16 mouse cellular contexts compared by ENCODE assay signal in genomic region chr5:125125966-125126464, GRCm38 (mm10). TPM values are rescaled to one million over a fixed set of nuclear protein-coding genes. Genes with fewer than 3 reads are reported as not detected.
A peak's percentile ranks its signal among the peaks of the same experiment; 100 is the strongest.
DNase-seq lines count a peak whose midpoint lies in the region; ATAC-seq and TF ChIP-seq lines count a peak whose summit lies in the region.
"Had no signal": no experiment of that assay in that cellular context is flagged by ENCODE, and none has a peak within 500 bp of the region (broad histone marks: within the 10 kb centered on the region; RNA-seq: fewer than 3 reads in every experiment).

No protein-coding gene starts in this region.

- peak overlapping the region; percentile 26; the same call in 1 of the 2 replicates for H3K9ac ChIP-seq in forebrain, embryonic 13.5 days
- no peak overlapping the region for H3K9ac ChIP-seq in forebrain, embryonic 14.5 days (ENCODE audit: low read length)
- 0 out of 2 replicates have a peak overlapping the region, but pooled peaks have one; percentile 12 for H3K9ac ChIP-seq in intestine, embryonic 15.5 days
- H3K9ac ChIP-seq in intestine, embryonic 16.5 days (ENCODE audit: low read depth, low read length): no peak overlapping the region
- H3K9ac ChIP-seq in midbrain, embryonic 12.5 days (replicated peaks): 0 out of 2 replicates have a peak overlapping the region, but pooled peaks have one; percentile 1
- no peak overlapping the region for H3K9ac ChIP-seq in midbrain, embryonic 14.5 days (replicated peaks; ENCODE audit: low read length)
- no peak overlapping the region for H3K9ac ChIP-seq in limb, embryonic 14.5 days (ENCODE audit: low read depth, low read length, severe bottlenecking)
- H3K9ac ChIP-seq: embryonic facial prominence, embryonic 15.5 days; liver, embryonic 15.5 days had no signal

- WGBS in forebrain, embryonic 13.5 days: 84% methylated on average over 4 of the region's 4 CpGs
- 89% methylated on average over 4 of the region's 4 CpGs for WGBS in forebrain, embryonic 14.5 days
- WGBS in intestine, embryonic 15.5 days: 71% methylated on average over 4 of the region's 4 CpGs
- WGBS in intestine, embryonic 16.5 days: 71% methylated on average over 4 of the region's 4 CpGs
- WGBS in midbrain, embryonic 12.5 days: 90% methylated on average over 4 of the region's 4 CpGs
- WGBS in midbrain, embryonic 14.5 days: 91% methylated on average over 4 of the region's 4 CpGs
- WGBS in limb, embryonic 14.5 days: 80% methylated on average over 4 of the region's 4 CpGs

- intact Hi-C loops in left cerebral cortex, postnatal 36 days (cut with DNase I): no loop called here

- TF ChIP-seq POLR2A in limb, embryonic 14.5 days (IDR thresholded peaks at IDR 0.05; ENCODE audit: borderline replicate concordance, extremely low read depth, insufficient read depth, insufficient read length): no peak

- H3K27me3 ChIP-seq in forebrain, embryonic 13.5 days: no peaks in the 10 kb centered on the region
- H3K27me3 ChIP-seq in forebrain, embryonic 14.5 days (replicated peaks; ENCODE audit: control insufficient read depth, insufficient read depth, low read length): no peaks in the 10 kb centered on the region
- H3K27me3 ChIP-seq in intestine, embryonic 15.5 days (replicated peaks): no peaks in the 10 kb centered on the region
- H3K27me3 ChIP-seq in intestine, embryonic 16.5 days (replicated peaks; ENCODE audit: control insufficient read depth, insufficient read depth, low read length): no peaks in the 10 kb centered on the region
- H3K27me3 ChIP-seq in midbrain, embryonic 12.5 days: no peaks in the 10 kb centered on the region
- no peaks in the 10 kb centered on the region for H3K27me3 ChIP-seq in midbrain, embryonic 14.5 days (ENCODE audit: control insufficient read depth, insufficient read depth, low read length)
- no peaks in the 10 kb centered on the region for H3K27me3 ChIP-seq in limb, embryonic 14.5 days (ENCODE audit: control insufficient read depth, insufficient read depth, low read length)
- H3K27me3 ChIP-seq: embryonic facial prominence, embryonic 15.5 days; liver, embryonic 15.5 days had no signal

- H3K4me2 ChIP-seq in forebrain, embryonic 13.5 days: no peak overlapping the region
- no peak overlapping the region for H3K4me2 ChIP-seq in forebrain, embryonic 14.5 days (ENCODE audit: low read length)
- H3K4me2 ChIP-seq in intestine, embryonic 15.5 days (replicated peaks): no peak overlapping the region
- no peak overlapping the region for H3K4me2 ChIP-seq in intestine, embryonic 16.5 days (ENCODE audit: low read depth, low read length)
- no peak overlapping the region for H3K4me2 ChIP-seq in midbrain, embryonic 12.5 days (replicated peaks)
- no peak overlapping the region for H3K4me2 ChIP-seq in midbrain, embryonic 14.5 days (ENCODE audit: low read length)
- no peak overlapping the region for H3K4me2 ChIP-seq in limb, embryonic 14.5 days (replicated peaks; ENCODE audit: low read depth, low read length, severe bottlenecking)
- H3K4me2 ChIP-seq: embryonic facial prominence, embryonic 15.5 days; liver, embryonic 15.5 days had no signal

- H3K36me3 ChIP-seq in forebrain, embryonic 13.5 days (ENCODE audit: poor library complexity, severe bottlenecking): peaks cover 18% of the 10 kb centered on the region; the same call in 1 of the 2 replicates
- peaks cover 13% of the 10 kb centered on the region for H3K36me3 ChIP-seq in forebrain, embryonic 14.5 days (ENCODE audit: control insufficient read depth, insufficient read depth, low read length)
- 0 out of 2 replicates have a peak, but pooled peaks cover 4% of the 10 kb centered on the region for H3K36me3 ChIP-seq in intestine, embryonic 15.5 days
- H3K36me3 ChIP-seq in intestine, embryonic 16.5 days (ENCODE audit: control insufficient read depth, insufficient read depth, low read length): no peaks in the 10 kb centered on the region
- no peaks in the 10 kb centered on the region for H3K36me3 ChIP-seq in midbrain, embryonic 12.5 days
- no peaks in the 10 kb centered on the region for H3K36me3 ChIP-seq in midbrain, embryonic 14.5 days (ENCODE audit: control insufficient read depth, insufficient read depth, low read length)
- H3K36me3 ChIP-seq in limb, embryonic 14.5 days (ENCODE audit: control insufficient read depth, insufficient read depth, low read length): peaks cover 31% of the 10 kb centered on the region
- H3K36me3 ChIP-seq: liver, embryonic 15.5 days had no signal

- 0 out of 2 replicates have a peak overlapping the region, but pooled peaks have one; percentile 19 for H3K27ac ChIP-seq in forebrain, embryonic 13.5 days
- no peak overlapping the region for H3K27ac ChIP-seq in forebrain, embryonic 14.5 days (ENCODE audit: low read depth, low read length)
- H3K27ac ChIP-seq in intestine, embryonic 15.5 days: no peak overlapping the region
- no peak overlapping the region for H3K27ac ChIP-seq in intestine, embryonic 16.5 days (ENCODE audit: low read length)
- H3K27ac ChIP-seq in midbrain, embryonic 12.5 days (replicated peaks): no peak overlapping the region
- no peak overlapping the region for H3K27ac ChIP-seq in midbrain, embryonic 14.5 days (replicated peaks; ENCODE audit: low read depth, low read length)
- 0 out of 2 replicates have a peak overlapping the region, but pooled peaks have one; percentile 5 for H3K27ac ChIP-seq in limb, embryonic 14.5 days (replicated peaks; ENCODE audit: low read depth, low read length)
- H3K27ac ChIP-seq: embryonic facial prominence, embryonic 15.5 days; liver, embryonic 15.5 days had no signal

- H3K4me3 ChIP-seq in forebrain, embryonic 13.5 days: no peak overlapping the region
- no peak overlapping the region for H3K4me3 ChIP-seq in forebrain, embryonic 14.5 days (ENCODE audit: low read depth, low read length)
- H3K4me3 ChIP-seq in intestine, embryonic 15.5 days (replicated peaks): no peak overlapping the region
- no peak overlapping the region for H3K4me3 ChIP-seq in intestine, embryonic 16.5 days (ENCODE audit: low read length)
- no peak overlapping the region for H3K4me3 ChIP-seq in midbrain, embryonic 12.5 days
- H3K4me3 ChIP-seq in midbrain, embryonic 14.5 days (replicated peaks; ENCODE audit: low read depth, low read length): no peak overlapping the region
- H3K4me3 ChIP-seq in limb, embryonic 14.5 days (replicated peaks; ENCODE audit: low read length): no peak overlapping the region
- H3K4me3 ChIP-seq: embryonic facial prominence, embryonic 15.5 days; liver, embryonic 15.5 days had no signal

- H3K9me3 ChIP-seq in forebrain, embryonic 13.5 days (replicated peaks): no peaks in the 10 kb centered on the region
- H3K9me3 ChIP-seq in forebrain, embryonic 14.5 days (replicated peaks; ENCODE audit: control insufficient read depth, low read length): no peaks in the 10 kb centered on the region
- no peaks in the 10 kb centered on the region for H3K9me3 ChIP-seq in intestine, embryonic 15.5 days
- H3K9me3 ChIP-seq in intestine, embryonic 16.5 days (ENCODE audit: control insufficient read depth, low read length): no peaks in the 10 kb centered on the region
- H3K9me3 ChIP-seq in midbrain, embryonic 12.5 days: no peaks in the 10 kb centered on the region
- H3K9me3 ChIP-seq in midbrain, embryonic 14.5 days (ENCODE audit: control insufficient read depth, low read length): no peaks in the 10 kb centered on the region
- no peaks in the 10 kb centered on the region for H3K9me3 ChIP-seq in limb, embryonic 14.5 days (ENCODE audit: control insufficient read depth, low read length)
- H3K9me3 ChIP-seq: embryonic facial prominence, embryonic 15.5 days; liver, embryonic 15.5 days had no signal

- no peak for DNase-seq in forebrain, embryonic 14.5 days (ENCODE audit: low spot score)
- DNase-seq in midbrain, embryonic 14.5 days: no peak
- DNase-seq in limb, embryonic 14.5 days (ENCODE audit: low spot score): no peak
- no peak for DNase-seq in left cerebral cortex, postnatal 36 days (ENCODE audit: low spot score in 2 of 2)
- DNase-seq: adrenal gland, postnatal 25 days; cerebellum, adult 8-10 months; gastrocnemius, postnatal 25 days; right cerebral cortex, postnatal 25 days had no signal

- no peak for ATAC-seq in forebrain, embryonic 13.5 days
- no peak for ATAC-seq in forebrain, embryonic 14.5 days
- ATAC-seq in intestine, embryonic 15.5 days: no peak
- no peak for ATAC-seq in intestine, embryonic 16.5 days
- ATAC-seq in midbrain, embryonic 12.5 days (ENCODE audit: low FRiP score, low read depth): no peak
- no peak for ATAC-seq in midbrain, embryonic 14.5 days (ENCODE audit: low FRiP score, low TSS enrichment)
- no peak for ATAC-seq in limb, embryonic 14.5 days (ENCODE audit: low FRiP score, low read depth)
- ATAC-seq: activated CD4-positive, CD25-positive, alpha-beta regulatory T cell, adult 4 months; inflammation-experienced regulatory T-cells, adult 6 months had no signal

- peaks cover 85% of the 10 kb centered on the region for H3K4me1 ChIP-seq in forebrain, embryonic 13.5 days
- H3K4me1 ChIP-seq in forebrain, embryonic 14.5 days (ENCODE audit: control insufficient read depth, insufficient read depth, low read length): peaks cover 32% of the 10 kb centered on the region
- H3K4me1 ChIP-seq in intestine, embryonic 15.5 days (replicated peaks): peaks cover 41% of the 10 kb centered on the region
- peaks cover 45% of the 10 kb centered on the region for H3K4me1 ChIP-seq in intestine, embryonic 16.5 days (ENCODE audit: control insufficient read depth, insufficient read depth, low read length)
- H3K4me1 ChIP-seq in midbrain, embryonic 12.5 days: peaks cover 56% of the 10 kb centered on the region
- peaks cover 27% of the 10 kb centered on the region for H3K4me1 ChIP-seq in midbrain, embryonic 14.5 days (ENCODE audit: control insufficient read depth, insufficient read depth, low read length)
- peaks cover 34% of the 10 kb centered on the region for H3K4me1 ChIP-seq in limb, embryonic 14.5 days (ENCODE audit: control insufficient read depth, insufficient read depth, low read length)

RNA-seq across cellular contexts. Expression of gene Ncor2, which starts 53.0 kb away (rescaled TPM):
- 25.6 and 27.3 TPM in 2 replicates for polyA plus RNA-seq in forebrain, embryonic 13.5 days (2015; fragmentation: Nextera tagmentation; extraction: Ambion mirVana)
- 15.1 and 22.3 TPM in 2 replicates for polyA plus RNA-seq in forebrain, embryonic 14.5 days (2014; fragmentation: Nextera tagmentation; extraction: Ambion mirVana)
- 19.9 and 20.0 TPM in 2 replicates for polyA plus RNA-seq in intestine, embryonic 15.5 days (2015; fragmentation: Nextera tagmentation; extraction: Ambion mirVana)
- polyA plus RNA-seq in intestine, embryonic 16.5 days (2015; fragmentation: Nextera tagmentation; extraction: Ambion mirVana): 13.1 and 14.4 TPM in 2 replicates
- 24.5 and 25.1 TPM in 2 replicates for polyA plus RNA-seq in midbrain, embryonic 12.5 days (2016; fragmentation: Nextera tagmentation; extraction: Ambion mirVana)
- polyA plus RNA-seq in midbrain, embryonic 14.5 days (2014; fragmentation: Nextera tagmentation; extraction: Ambion mirVana): 23.7 and 24.0 TPM in 2 replicates
- polyA plus RNA-seq in limb, embryonic 14.5 days (2012; rRNA removed): 75.9 and 89.8 TPM in 2 replicates
- 37.0 and 39.3 TPM in 2 replicates for polyA plus RNA-seq in limb, embryonic 14.5 days (2014; fragmentation: Nextera tagmentation; extraction: Ambion mirVana)
- total RNA-seq in left cerebral cortex, postnatal 36 days (2021): 100 to 1,000 TPM; 167 to 240 TPM

Comparison
In these comparisons a context has a peak if more than half of its experiments do, and no peak if none do; other contexts are left out.
1. H3K27ac ChIP-seq: peak in forebrain, embryonic 13.5 days (single experiment) and limb, embryonic 14.5 days (single experiment); none in forebrain, embryonic 14.5 days (single experiment), intestine, embryonic 15.5 days (single experiment), intestine, embryonic 16.5 days (single experiment), midbrain, embryonic 12.5 days (single experiment) and midbrain, embryonic 14.5 days (single experiment).
2. H3K9ac ChIP-seq: peak in forebrain, embryonic 13.5 days (single experiment), intestine, embryonic 15.5 days (single experiment) and midbrain, embryonic 12.5 days (single experiment); none in forebrain, embryonic 14.5 days (single experiment), intestine, embryonic 16.5 days (single experiment), midbrain, embryonic 14.5 days (single experiment) and limb, embryonic 14.5 days (single experiment).